Mouse (Mus musculus) kidney, adult 18-20 months (tissue): Measurements from ENCODE around the gene Prpf19.

Source experiments
- DNase-seq: peaks from one replicate; pipeline ENCODE4 v3.0.0; 2021

Gene Prpf19

GRCm38 (mm10) chr19:10896849-10897248 is 1.8 kb downstream of the Prpf19 start:
- no peak for DNase-seq

GRCm38 (mm10) chr19:10897491-10897890 is 2.5 kb downstream of the Prpf19 start:
- DNase-seq, result no peak

GRCm38 (mm10) chr19:10900315-10900714 is 5.3 kb downstream of the Prpf19 start:
- DNase-seq, result no peak

GRCm38 (mm10) chr19:10901046-10901445 is 6.0 kb downstream of the Prpf19 start:
- no peak for DNase-seq

- DNase-seq, result no peak
Observed at GRCm38 (mm10) chr19:10904512-10904911, 9.5 kb downstream of the Prpf19 start.

GRCm38 (mm10) chr19:10904927-10905727 is 10.1 kb downstream of the Prpf19 start:
- peak; percentile 62 for DNase-seq

GRCm38 (mm10) chr19:10905728-10906000 is 10.6 kb downstream of the Prpf19 start:
- DNase-seq, result no peak

GRCm38 (mm10) chr19:10907891-10908290 is 12.9 kb downstream of the Prpf19 start:
- peak; percentile 72 for DNase-seq

- DNase-seq, result no peak
Observed at GRCm38 (mm10) chr19:10909087-10909721, 14.2 kb downstream of the Prpf19 start.

GRCm38 (mm10) chr19:10914291-10914690 is 19.3 kb downstream of the Prpf19 start:
- DNase-seq, result no peak

GRCm38 (mm10) chr19:10914870-10915269 is 19.8 kb downstream of the Prpf19 start:
- no peak for DNase-seq

- DNase-seq, result no peak
Observed at GRCm38 (mm10) chr19:10916506-10916905, 21.5 kb downstream of the Prpf19 start.

GRCm38 (mm10) chr19:10918321-10918991 is 23.4 kb downstream of the Prpf19 start:
- no peak for DNase-seq

- DNase-seq, result no peak
Observed at GRCm38 (mm10) chr19:10920532-10920931, 25.5 kb downstream of the Prpf19 start, which contains the start of gene Zp1. Gene Zp1, minus strand, starts transcription at chr19:10920632.

GRCm38 (mm10) chr19:10921058-10921457 is 26.0 kb downstream of the Prpf19 start:
- DNase-seq, result no peak

- DNase-seq, result no peak
Observed at GRCm38 (mm10) chr19:10924220-10924619, 29.2 kb downstream of the Prpf19 start.

GRCm38 (mm10) chr19:10926123-10926621 is 31.1 kb downstream of the Prpf19 start:
- DNase-seq, result peak; percentile 27

GRCm38 (mm10) chr19:10926666-10927065 is 31.6 kb downstream of the Prpf19 start:
- DNase-seq, result no peak

GRCm38 (mm10) chr19:10930641-10931040 is 35.6 kb downstream of the Prpf19 start:
- no peak for DNase-seq

GRCm38 (mm10) chr19:10935029-10935428 is 40.0 kb downstream of the Prpf19 start:
- DNase-seq, result no peak

GRCm38 (mm10) chr19:10936077-10936476 is 41.0 kb downstream of the Prpf19 start:
- no peak for DNase-seq

- no peak for DNase-seq
Observed at GRCm38 (mm10) chr19:10937110-10937563, 42.1 kb downstream of the Prpf19 start, which contains the start of gene Ptgdr2. Gene Ptgdr2, plus strand, starts transcription at chr19:10937160.

- no peak for DNase-seq
Observed at GRCm38 (mm10) chr19:10938771-10939170, 43.7 kb downstream of the Prpf19 start.
